Mouse (Mus musculus): ENCODE data around the gene Dpm3. TPM values are rescaled to one million over a fixed set of nuclear protein-coding genes. Genes with fewer than 3 reads are reported as not detected.

Dpm3 gene
- polyA plus RNA-seq, 1 experiment from 2014 or later: 87.2 TPM

DNA sequence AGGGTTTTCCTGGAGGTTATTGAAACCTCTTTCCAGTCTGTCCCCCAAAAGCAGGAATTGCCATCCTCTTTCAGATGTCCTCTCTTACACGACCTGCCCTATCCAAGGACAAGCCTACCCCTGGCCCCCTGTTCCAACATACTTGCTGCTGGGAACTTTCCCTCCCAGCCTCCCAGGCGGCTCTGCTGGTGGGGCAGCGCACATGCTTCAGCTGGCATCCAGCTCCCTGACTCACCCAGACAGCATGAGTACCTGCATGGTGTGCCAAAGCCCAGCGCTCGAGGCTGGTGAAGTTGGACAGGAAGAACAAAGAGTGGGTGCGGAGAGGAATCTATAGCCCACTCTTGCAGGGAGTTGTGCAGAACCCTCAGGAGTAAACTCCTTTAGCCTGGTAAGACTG, 11.7 kb downstream of the Dpm3 start:
- H3K36me3 ChIP-seq (ENCODE audit: control insufficient read depth, insufficient read depth, low read length): no peaks in the 10 kb centered on the region
- ATAC-seq (ENCODE audit: low FRiP score) (no peak), DNase-seq (ENCODE audit: low spot score, missing footprints) (no peak)
- no peaks in the 10 kb centered on the region for H3K9me3 ChIP-seq (ENCODE audit: control insufficient read depth, low read length)
- no peaks in the 10 kb centered on the region for H3K27me3 ChIP-seq (ENCODE audit: control insufficient read depth, insufficient read depth, low read length)
- peaks cover 19% of the 10 kb centered on the region for H3K4me1 ChIP-seq (ENCODE audit: control insufficient read depth, insufficient read depth, low read length)
- peak overlapping the region; percentile 40; the same call in 1 of the 2 replicates for H3K4me3 ChIP-seq (ENCODE audit: low read depth, low read length)
- WGBS: 73% methylated on average over 6 of the region's 6 CpGs
- H3K4me2 ChIP-seq: peak overlapping the region; percentile 68
- peak overlapping the region; percentile 70 for H3K9ac ChIP-seq (ENCODE audit: low read length)
- no peak overlapping the region for H3K27ac ChIP-seq (ENCODE audit: low read depth, low read length)

DNA sequence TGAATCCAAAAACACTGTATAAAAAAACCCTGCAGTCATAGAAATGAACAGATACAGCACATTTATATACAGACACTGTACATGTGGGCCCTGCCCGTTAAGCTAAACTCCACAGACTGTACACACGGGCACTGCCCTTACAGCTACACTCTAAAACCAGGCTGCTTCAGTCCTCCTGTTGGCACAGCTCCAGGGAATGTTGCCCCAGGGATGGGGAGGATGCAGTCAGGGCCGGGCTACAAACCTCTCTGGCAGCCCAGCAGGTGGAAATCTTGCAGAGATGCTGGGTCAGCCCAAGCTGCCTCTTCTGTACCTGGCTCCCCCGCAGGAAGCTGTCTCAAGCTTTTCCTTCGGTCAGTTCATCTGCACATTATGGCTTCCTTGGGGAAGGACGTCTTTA, 12.6 kb downstream of the Dpm3 start:
- Histone ChIP-seq H3K9me3 (ENCODE audit: control insufficient read depth, low read length) (no peaks in the 10 kb centered on the region), H3K4me1 (ENCODE audit: control insufficient read depth, insufficient read depth, low read length) (peaks cover 15% of the 10 kb centered on the region), H3K36me3 (ENCODE audit: control insufficient read depth, insufficient read depth, low read length) (no peaks in the 10 kb centered on the region), H3K4me3 (ENCODE audit: low read depth, low read length) (no peak overlapping the region), H3K9ac (ENCODE audit: low read length) (no peak overlapping the region), H3K27me3 (ENCODE audit: control insufficient read depth, insufficient read depth, low read length) (no peaks in the 10 kb centered on the region; the same call in 1 of the 2 replicates), H3K27ac (ENCODE audit: low read depth, low read length) (no peak overlapping the region), H3K4me2 (no peak overlapping the region)
- ATAC-seq (ENCODE audit: low FRiP score) (no peak), DNase-seq (ENCODE audit: low spot score, missing footprints) (no peak)
- WGBS: 76% methylated on average over 6 of the region's 6 CpGs

DNA sequence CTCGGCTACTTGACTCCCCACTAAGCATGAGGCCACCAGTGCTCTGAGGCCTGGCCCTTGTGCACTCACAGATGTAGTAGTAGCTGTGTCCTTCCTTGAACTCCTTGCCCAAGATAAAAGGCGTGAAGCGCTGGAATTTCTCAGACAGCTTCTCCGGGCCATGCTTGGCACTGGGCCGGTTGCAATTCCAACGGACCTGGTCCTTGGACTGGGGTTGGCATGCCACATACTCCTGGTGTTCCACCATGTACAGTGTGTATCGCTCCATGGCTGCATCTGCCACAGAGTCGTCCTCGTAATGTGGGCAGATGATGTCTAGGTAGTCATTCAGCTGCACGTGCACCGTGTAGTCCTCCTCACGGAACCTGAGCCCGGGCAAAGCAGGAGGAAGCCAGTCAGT, 16.9 kb downstream of the Dpm3 start:
- H3K9ac ChIP-seq (ENCODE audit: low read length): no peak overlapping the region
- no peak overlapping the region for H3K4me3 ChIP-seq (ENCODE audit: low read depth, low read length)
- peaks cover 14% of the 10 kb centered on the region for H3K4me1 ChIP-seq (ENCODE audit: control insufficient read depth, insufficient read depth, low read length)
- no peaks in the 10 kb centered on the region for H3K36me3 ChIP-seq (ENCODE audit: control insufficient read depth, insufficient read depth, low read length)
- H3K27ac ChIP-seq (ENCODE audit: low read depth, low read length): no peak overlapping the region
- H3K27me3 ChIP-seq (ENCODE audit: control insufficient read depth, insufficient read depth, low read length): peaks cover 33% of the 10 kb centered on the region
- ATAC-seq (ENCODE audit: low FRiP score): no peak
- 93% methylated on average over 13 of the region's 13 CpGs for WGBS
- no peak for DNase-seq (ENCODE audit: low spot score, missing footprints)
- no peaks in the 10 kb centered on the region for H3K9me3 ChIP-seq (ENCODE audit: control insufficient read depth, low read length)
- H3K4me2 ChIP-seq: no peak overlapping the region

DNA sequence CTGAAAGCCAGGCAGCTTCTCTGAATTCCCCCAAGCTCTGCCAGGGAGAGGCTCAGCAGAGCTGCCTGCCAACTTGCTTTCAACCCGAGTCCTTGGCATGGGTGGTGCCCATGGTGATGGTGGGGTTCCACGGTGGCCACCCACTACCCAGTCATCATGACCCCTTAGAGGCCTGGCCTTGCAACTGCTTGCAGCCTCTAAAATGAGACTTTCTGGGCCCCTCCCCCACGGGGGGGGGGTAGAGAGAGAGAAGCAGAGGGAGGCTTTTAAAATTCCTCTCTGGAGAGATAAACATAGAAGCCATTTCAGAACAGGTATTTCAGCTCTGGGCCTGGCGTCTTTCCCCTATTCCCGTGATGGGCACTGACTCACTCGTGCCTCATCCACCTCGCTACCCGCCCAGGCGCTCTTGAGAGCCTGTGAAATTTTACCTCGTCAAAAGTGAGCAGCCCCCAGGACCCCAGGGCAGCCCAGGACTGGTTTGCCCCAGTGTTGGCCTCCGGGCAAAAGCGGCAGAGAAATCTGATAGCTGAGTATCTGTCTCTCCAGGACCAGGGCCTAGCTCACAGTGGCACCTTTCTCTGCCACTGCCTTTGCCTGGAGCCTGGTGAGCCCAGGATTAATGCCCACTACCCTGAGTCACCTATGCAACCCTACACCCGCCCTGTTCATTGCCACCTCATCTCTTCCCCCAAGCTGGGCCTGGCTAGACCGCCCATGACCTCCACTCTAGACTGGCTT, 18.3 kb downstream of the Dpm3 start:
- Histone ChIP-seq H3K4me3 (ENCODE audit: low read depth, low read length) (no peak overlapping the region), H3K27me3 (ENCODE audit: control insufficient read depth, insufficient read depth, low read length) (peaks cover 41% of the 10 kb centered on the region), H3K9me3 (ENCODE audit: control insufficient read depth, low read length) (no peaks in the 10 kb centered on the region), H3K4me1 (ENCODE audit: control insufficient read depth, insufficient read depth, low read length) (peaks cover 21% of the 10 kb centered on the region), H3K36me3 (ENCODE audit: control insufficient read depth, insufficient read depth, low read length) (no peaks in the 10 kb centered on the region), H3K27ac (ENCODE audit: low read depth, low read length) (no peak overlapping the region), H3K4me2 (no peak overlapping the region), H3K9ac (ENCODE audit: low read length) (no peak overlapping the region)
- no peak for ATAC-seq (ENCODE audit: low FRiP score)
- DNase-seq (ENCODE audit: low spot score, missing footprints): no peak
- 59% methylated on average over 14 of the region's 14 CpGs for WGBS

DNA sequence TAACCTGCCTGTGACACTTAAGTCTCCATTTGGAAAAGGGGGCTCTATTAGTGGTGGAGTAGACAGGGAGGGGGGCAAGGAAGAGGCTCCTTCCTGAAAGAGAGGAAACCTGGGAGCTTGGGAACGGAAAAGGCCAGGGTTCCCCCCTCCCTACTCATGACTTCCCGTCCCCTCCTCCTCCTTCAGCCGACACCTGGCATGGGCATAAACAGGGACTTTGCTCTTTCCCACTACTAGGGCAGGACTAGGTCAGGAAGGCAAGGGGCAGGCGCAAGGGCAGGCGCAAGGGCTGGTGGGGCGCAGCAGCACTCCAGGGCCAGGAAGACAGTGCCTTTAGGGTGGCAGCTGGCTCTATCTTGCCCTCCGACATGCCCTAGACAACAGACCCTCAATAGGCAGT, 18.9 kb downstream of the Dpm3 start:
- H3K9ac ChIP-seq (ENCODE audit: low read length): no peak overlapping the region
- peaks cover 41% of the 10 kb centered on the region for H3K27me3 ChIP-seq (ENCODE audit: control insufficient read depth, insufficient read depth, low read length)
- H3K27ac ChIP-seq (ENCODE audit: low read depth, low read length): no peak overlapping the region

DNA sequence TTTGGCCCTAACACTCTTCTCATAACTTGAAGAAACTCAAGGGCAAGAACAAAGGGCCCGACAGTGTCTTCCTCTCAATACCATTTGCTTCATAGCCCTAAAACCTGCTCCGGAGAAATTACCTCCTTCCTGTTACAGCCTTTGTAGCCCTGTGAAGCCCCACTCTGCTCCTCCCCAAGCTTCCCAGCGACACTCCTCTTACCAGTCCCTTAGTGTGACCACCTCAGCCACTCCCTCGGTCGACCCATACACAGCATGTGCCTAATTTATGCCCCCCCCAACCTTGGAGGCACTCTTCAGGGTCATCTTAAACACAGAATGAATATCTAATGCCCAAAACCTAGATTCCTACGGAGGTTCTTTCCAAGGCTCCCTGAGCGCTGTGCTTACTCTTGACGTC, 19.5 kb downstream of the Dpm3 start:
- H3K27ac ChIP-seq (ENCODE audit: low read depth, low read length): no peak overlapping the region
- no peak overlapping the region for H3K4me2 ChIP-seq
- no peaks in the 10 kb centered on the region for H3K9me3 ChIP-seq (ENCODE audit: control insufficient read depth, low read length)
- H3K36me3 ChIP-seq (ENCODE audit: control insufficient read depth, insufficient read depth, low read length): no peaks in the 10 kb centered on the region
- 22% methylated on average over 8 of the region's 8 CpGs for WGBS
- peak overlapping the region; percentile 40; the same call in 1 of the 2 replicates for H3K4me3 ChIP-seq (ENCODE audit: low read depth, low read length)
- no peak overlapping the region for H3K9ac ChIP-seq (ENCODE audit: low read length)
- DNase-seq (ENCODE audit: low spot score, missing footprints) (no peak), ATAC-seq (ENCODE audit: low FRiP score) (no peak)
- H3K4me1 ChIP-seq (ENCODE audit: control insufficient read depth, insufficient read depth, low read length): peaks cover 21% of the 10 kb centered on the region
- H3K27me3 ChIP-seq (ENCODE audit: control insufficient read depth, insufficient read depth, low read length): peaks cover 41% of the 10 kb centered on the region

More for the DNA sequence above, 18.9 kb downstream of the Dpm3 start:
- DNase-seq (ENCODE audit: low spot score, missing footprints) (no peak), ATAC-seq (ENCODE audit: low FRiP score) (no peak)
- Histone ChIP-seq H3K4me3 (ENCODE audit: low read depth, low read length) (no peak overlapping the region), H3K36me3 (ENCODE audit: control insufficient read depth, insufficient read depth, low read length) (no peaks in the 10 kb centered on the region), H3K9me3 (ENCODE audit: control insufficient read depth, low read length) (no peaks in the 10 kb centered on the region), H3K4me2 (no peak overlapping the region), H3K4me1 (ENCODE audit: control insufficient read depth, insufficient read depth, low read length) (peaks cover 21% of the 10 kb centered on the region)
- WGBS: 81% methylated on average over 7 of the region's 7 CpGs

DNA sequence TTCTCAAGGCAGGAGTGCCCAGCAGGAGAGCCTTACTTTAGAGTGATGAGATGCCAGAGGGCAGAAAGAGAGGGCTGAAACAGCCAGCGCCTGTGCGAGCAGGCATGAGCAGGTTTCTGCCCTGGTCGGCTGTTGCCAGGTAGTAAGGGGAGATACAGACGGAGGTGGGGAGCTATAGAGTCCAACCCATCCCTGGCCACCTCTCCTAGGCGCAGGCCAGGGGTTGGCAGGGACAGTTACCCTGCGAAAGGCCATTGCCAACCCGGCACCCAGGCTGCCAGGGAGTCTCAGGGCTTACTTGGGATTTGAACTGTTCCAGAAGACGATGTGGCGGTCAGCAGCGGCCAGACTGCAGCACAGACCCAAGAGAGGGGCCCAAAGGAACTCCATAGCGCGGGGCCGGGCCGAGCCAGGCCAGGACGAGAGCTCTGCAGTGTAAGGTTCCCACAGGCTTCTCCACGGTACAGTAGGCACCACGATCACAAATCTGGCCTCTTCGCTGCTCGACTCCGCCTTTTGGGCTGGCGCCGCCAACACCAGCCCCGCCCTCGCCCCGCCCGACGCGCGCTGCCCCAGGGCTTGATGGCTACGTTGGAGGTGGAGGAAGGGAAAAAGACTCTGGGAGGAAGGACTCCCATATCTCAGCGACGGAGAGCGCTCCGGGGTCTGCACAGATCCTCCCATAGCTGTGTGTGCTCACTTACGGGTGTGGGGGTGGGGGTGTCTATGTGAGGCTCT, 20.2 kb downstream of the Dpm3 start:
- peaks cover 41% of the 10 kb centered on the region for H3K27me3 ChIP-seq (ENCODE audit: control insufficient read depth, insufficient read depth, low read length)
- H3K27ac ChIP-seq (ENCODE audit: low read depth, low read length): no peak overlapping the region
- H3K4me3 ChIP-seq (ENCODE audit: low read depth, low read length): peak overlapping the region; percentile 40
- ATAC-seq (ENCODE audit: low FRiP score) (peak; percentile 57), DNase-seq (ENCODE audit: low spot score, missing footprints) (peak; percentile 96)
- peak overlapping the region; percentile 39 for H3K9ac ChIP-seq (ENCODE audit: low read length)
- H3K9me3 ChIP-seq (ENCODE audit: control insufficient read depth, low read length): no peaks in the 10 kb centered on the region
- H3K36me3 ChIP-seq (ENCODE audit: control insufficient read depth, insufficient read depth, low read length): no peaks in the 10 kb centered on the region
- WGBS: 3% methylated on average over 35 of the region's 35 CpGs
- H3K4me2 ChIP-seq: peak overlapping the region; percentile 91
- H3K4me1 ChIP-seq (ENCODE audit: control insufficient read depth, insufficient read depth, low read length): peaks cover 21% of the 10 kb centered on the region

DNA sequence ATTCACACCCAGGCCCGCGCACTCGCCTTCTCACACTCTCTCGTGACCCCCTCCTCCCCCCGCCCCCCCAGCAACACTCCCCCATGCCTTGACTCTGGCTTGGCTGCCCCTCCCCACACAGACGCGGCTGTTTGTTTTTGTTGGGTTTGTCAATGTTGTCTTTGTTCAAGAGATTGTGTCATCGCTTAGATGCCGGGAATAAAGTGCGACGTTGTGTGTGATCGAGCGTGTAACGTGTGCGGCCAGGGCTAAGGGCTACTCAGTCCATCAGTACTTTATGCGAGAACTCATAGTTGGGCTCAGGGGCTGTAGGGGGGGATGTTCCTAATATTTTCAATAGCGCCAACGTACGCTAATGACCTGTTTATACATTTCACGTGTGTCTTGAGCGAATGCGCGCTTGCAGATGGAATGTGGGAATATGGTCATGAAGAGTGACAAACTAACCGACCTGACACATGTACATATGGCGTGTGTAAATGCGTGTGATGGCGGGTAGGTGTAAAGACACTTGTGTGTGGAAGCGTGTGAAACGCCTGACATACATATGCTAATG, 21.0 kb downstream of the Dpm3 start:
- peak; percentile 15; the same call in 1 of the 2 replicates for ATAC-seq (ENCODE audit: low FRiP score)
- no peak overlapping the region for H3K27ac ChIP-seq (ENCODE audit: low read depth, low read length)

More for the DNA sequence above, 21.0 kb downstream of the Dpm3 start:
- Histone ChIP-seq H3K9ac (ENCODE audit: low read length) (no peak overlapping the region), H3K36me3 (ENCODE audit: control insufficient read depth, insufficient read depth, low read length) (no peaks in the 10 kb centered on the region), H3K4me2 (peak overlapping the region; percentile 91), H3K27me3 (ENCODE audit: control insufficient read depth, insufficient read depth, low read length) (peaks cover 41% of the 10 kb centered on the region), H3K4me1 (ENCODE audit: control insufficient read depth, insufficient read depth, low read length) (peaks cover 21% of the 10 kb centered on the region), H3K9me3 (ENCODE audit: control insufficient read depth, low read length) (no peaks in the 10 kb centered on the region), H3K4me3 (ENCODE audit: low read depth, low read length) (peak overlapping the region; percentile 40)
- WGBS: under 1% methylated on average over 29 of the region's 29 CpGs
- no peak for DNase-seq (ENCODE audit: low spot score, missing footprints)

Measured in midbrain, embryonic 11.5 days (tissue).